Mouse (Mus musculus): Measurements from ENCODE around the gene Adgrl2. TPM values are rescaled to one million over a fixed set of nuclear protein-coding genes. Genes with fewer than 3 reads are reported as not detected.

Adgrl2 gene
- polyA plus RNA-seq, 1 experiment from 2014 or later: 64.4 TPM

DNA sequence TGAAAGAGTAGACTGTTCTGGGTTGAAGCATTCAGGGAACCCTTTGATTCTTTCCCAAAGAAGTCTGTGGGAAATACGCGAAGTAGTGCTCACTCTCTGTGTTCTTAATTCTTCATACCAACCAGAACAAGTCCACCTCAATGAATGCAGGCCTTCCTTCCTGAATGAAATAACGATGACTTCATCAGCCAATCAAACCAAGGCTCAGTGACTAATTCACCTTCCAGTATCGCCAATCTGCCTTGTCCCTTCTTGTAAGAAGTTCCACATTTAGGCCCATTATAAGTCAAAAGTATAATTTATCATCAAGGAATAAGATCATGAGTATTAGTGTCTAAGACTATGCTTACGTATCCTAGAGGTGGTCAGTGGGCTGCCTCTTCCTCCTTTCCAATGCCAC, 56.1 kb downstream of the Adgrl2 start:
- no peaks in the 10 kb centered on the region for H3K9me3 ChIP-seq
- H3K4me3 ChIP-seq: no peak overlapping the region
- H3K27me3 ChIP-seq (ENCODE audit: insufficient read depth, poor library complexity, severe bottlenecking): no peaks in the 10 kb centered on the region
- H3K27ac ChIP-seq: no peak overlapping the region
- H3K4me1 ChIP-seq (replicated peaks): peaks cover 5% of the 10 kb centered on the region; the same call in 1 of the 2 replicates
- H3K36me3 ChIP-seq: peaks cover 10% of the 10 kb centered on the region; the same call in 1 of the 2 replicates
- 94% methylated on average over 5 of the region's 5 CpGs for WGBS
- DNase-seq (ENCODE audit: low spot score): no peak

DNA sequence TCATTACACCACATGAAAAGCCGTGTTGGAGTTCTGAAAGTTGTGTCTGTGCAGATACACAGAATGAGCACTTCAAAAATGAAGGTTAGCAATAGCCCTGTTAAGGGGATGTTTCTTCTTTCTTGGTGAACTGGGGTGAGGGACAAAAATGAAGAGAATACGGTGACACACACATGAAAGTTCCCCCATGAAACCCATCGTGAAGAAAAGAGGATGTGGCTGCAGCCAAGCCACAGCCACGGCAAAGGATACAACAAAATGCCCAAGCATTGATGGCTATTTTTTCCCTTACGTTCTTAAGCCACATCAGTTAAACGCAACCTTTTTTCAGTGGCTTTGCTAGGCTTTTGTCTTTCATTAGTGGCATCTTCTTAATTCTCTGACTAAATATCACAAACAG, 57.2 kb downstream of the Adgrl2 start:
- H3K4me3 ChIP-seq: no peak overlapping the region
- H3K4me1 ChIP-seq (replicated peaks): 0 out of 2 replicates have a peak, but pooled peaks cover 4% of the 10 kb centered on the region
- DNase-seq (ENCODE audit: low spot score): no peak
- H3K27me3 ChIP-seq (ENCODE audit: insufficient read depth, poor library complexity, severe bottlenecking): no peaks in the 10 kb centered on the region
- no peaks in the 10 kb centered on the region for H3K9me3 ChIP-seq
- H3K36me3 ChIP-seq: peaks cover 10% of the 10 kb centered on the region; the same call in 1 of the 2 replicates
- no peak overlapping the region for H3K27ac ChIP-seq
- 90% methylated on average over 6 of the region's 6 CpGs for WGBS

DNA sequence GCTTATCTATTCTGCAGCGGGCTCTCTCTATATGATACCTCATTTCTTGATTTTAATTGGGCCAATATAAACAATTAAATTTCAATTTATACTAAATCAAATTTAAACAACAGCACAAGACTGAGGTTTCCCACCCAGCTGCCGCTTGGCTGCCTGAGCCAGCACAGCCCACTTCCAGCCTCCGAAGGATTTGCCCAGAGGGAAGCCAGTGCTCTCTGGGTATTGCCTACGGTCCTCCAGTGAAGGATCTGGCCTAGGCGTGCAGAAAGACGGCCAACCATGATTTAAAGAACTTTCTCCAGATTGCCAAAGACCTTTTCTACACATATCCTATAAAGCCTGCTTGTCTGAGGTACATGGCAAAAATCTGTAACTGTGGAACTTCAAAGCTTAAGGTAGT, 59.4 kb downstream of the Adgrl2 start:
- Histone ChIP-seq H3K36me3 (peaks cover 10% of the 10 kb centered on the region; the same call in 1 of the 2 replicates), H3K27me3 (ENCODE audit: insufficient read depth, poor library complexity, severe bottlenecking) (no peaks in the 10 kb centered on the region), H3K9me3 (no peaks in the 10 kb centered on the region), H3K27ac (no peak overlapping the region), H3K4me3 (no peak overlapping the region), H3K4me1 (replicated peaks) (peaks cover 10% of the 10 kb centered on the region; the same call in 1 of the 2 replicates)
- no peak for DNase-seq (ENCODE audit: low spot score)
- 89% methylated on average over 6 of the region's 6 CpGs for WGBS

DNA sequence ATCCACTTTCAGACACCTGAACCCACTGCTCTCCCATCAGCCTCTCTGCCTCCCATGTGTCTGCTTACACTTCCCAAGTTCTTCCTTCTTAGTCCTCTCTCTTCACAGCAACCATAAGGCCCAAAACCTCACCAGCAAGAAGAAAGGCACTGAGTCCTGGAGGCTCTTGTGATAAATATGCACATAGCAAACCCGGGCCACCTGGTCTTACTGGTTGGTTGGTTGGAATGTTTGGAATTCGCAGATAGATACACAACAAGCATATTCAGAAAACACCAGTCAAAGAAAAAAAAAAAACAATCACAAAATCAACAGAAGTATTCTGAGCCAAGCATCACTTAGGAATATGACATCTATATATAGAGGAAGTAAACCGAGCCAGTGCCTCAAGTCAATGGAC, 64.0 kb downstream of the Adgrl2 start:
- no peaks in the 10 kb centered on the region for H3K27me3 ChIP-seq (ENCODE audit: insufficient read depth, poor library complexity, severe bottlenecking)
- no peak overlapping the region for H3K4me3 ChIP-seq
- no peak overlapping the region for H3K27ac ChIP-seq
- H3K4me1 ChIP-seq (replicated peaks): peaks cover 30% of the 10 kb centered on the region
- 70% methylated on average over 3 of the region's 3 CpGs for WGBS
- DNase-seq (ENCODE audit: low spot score): no peak
- no peaks in the 10 kb centered on the region for H3K9me3 ChIP-seq
- H3K36me3 ChIP-seq: 0 out of 2 replicates have a peak, but pooled peaks cover 3% of the 10 kb centered on the region

DNA sequence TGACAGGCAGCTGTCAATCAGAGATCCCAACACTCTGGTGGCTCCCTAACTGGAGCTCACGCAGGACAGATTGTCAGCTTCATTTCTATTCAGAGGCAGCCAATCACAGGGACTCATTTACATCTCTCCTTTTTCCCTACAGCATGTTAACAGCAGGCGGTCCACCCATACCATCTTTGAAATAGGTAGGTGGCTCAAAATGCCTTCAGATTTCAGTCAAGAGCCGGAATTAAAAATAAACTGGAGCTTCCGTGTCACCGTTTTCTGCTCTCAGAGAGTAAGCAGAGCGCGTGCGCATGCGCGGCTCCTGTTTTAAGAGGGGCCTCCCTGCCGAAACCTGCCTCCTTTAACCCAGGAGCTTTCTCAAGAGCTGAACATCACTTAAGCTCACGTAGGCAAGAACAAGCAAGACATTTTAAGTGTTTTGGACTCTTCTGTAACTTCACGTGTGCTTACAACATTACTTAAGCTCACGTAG, 67.7 kb downstream of the Adgrl2 start:
- DNase-seq (ENCODE audit: low spot score): no peak
- Histone ChIP-seq H3K27me3 (ENCODE audit: insufficient read depth, poor library complexity, severe bottlenecking) (no peaks in the 10 kb centered on the region), H3K4me3 (0 out of 2 replicates have a peak overlapping the region, but pooled peaks have one; percentile 24), H3K4me1 (replicated peaks) (peaks cover 36% of the 10 kb centered on the region), H3K36me3 (0 out of 2 replicates have a peak, but pooled peaks cover 9% of the 10 kb centered on the region), H3K9me3 (no peaks in the 10 kb centered on the region), H3K27ac (no peak overlapping the region)
- WGBS: 55% methylated on average over 14 of the region's 14 CpGs

DNA sequence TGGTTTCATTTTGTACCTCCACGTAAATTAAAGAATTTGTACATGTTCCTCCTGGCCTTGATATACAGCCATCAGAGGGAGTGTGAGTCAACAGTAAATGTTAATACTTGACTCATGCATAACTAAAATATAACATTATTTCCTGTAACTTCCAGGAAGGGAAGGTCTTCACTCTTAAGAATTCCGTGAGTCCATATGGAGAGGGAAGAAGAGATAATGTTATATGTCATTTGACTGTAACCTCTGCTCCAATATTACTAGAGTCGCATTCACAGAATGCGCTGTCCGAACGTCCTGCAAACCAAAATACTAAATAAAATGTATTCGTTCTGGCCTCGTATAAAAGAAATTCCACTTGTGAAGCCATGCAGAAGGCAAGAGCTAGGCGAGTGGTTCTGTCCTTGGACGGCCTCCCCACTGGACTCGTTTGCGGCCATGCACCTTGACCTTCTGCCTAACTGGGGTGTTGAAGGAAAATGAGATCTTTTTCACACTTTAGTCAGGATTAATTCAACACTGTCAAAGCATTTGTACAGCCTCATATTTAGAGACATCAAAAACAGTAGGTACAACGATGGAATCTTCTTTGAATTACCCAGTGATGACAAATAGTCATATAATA, 68.3 kb downstream of the Adgrl2 start:
- H3K4me1 ChIP-seq (replicated peaks): peaks cover 38% of the 10 kb centered on the region
- no peak overlapping the region for H3K27ac ChIP-seq
- 66% methylated on average over 13 of the region's 13 CpGs for WGBS
- H3K4me3 ChIP-seq: no peak overlapping the region
- H3K36me3 ChIP-seq: 0 out of 2 replicates have a peak, but pooled peaks cover 9% of the 10 kb centered on the region
- H3K27me3 ChIP-seq (ENCODE audit: insufficient read depth, poor library complexity, severe bottlenecking): no peaks in the 10 kb centered on the region
- no peak for DNase-seq (ENCODE audit: low spot score)
- H3K9me3 ChIP-seq: no peaks in the 10 kb centered on the region

DNA sequence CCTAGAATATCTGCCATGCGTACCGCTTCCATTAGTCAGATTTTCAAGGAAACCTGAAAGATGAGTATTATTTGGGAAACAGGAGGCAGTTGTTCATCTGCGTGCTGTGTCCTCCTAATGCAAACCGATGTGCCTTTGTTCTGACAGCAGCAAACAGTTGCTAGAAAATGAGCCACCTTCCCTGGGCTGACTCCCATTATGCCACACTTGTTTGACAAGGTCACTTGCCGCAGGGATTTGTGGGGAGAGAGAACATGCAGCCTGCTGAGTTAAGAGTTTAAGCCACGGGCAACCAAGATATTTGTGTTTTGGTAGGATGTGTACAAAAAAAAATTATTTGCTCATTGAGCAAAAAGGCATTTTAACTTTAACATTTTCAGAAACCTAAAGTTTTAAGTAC, 69.5 kb downstream of the Adgrl2 start:
- no peaks in the 10 kb centered on the region for H3K9me3 ChIP-seq
- no peak overlapping the region for H3K4me3 ChIP-seq
- H3K27ac ChIP-seq: no peak overlapping the region
- H3K27me3 ChIP-seq (ENCODE audit: insufficient read depth, poor library complexity, severe bottlenecking): no peaks in the 10 kb centered on the region
- no peak for DNase-seq (ENCODE audit: low spot score)
- 0 out of 2 replicates have a peak, but pooled peaks cover 9% of the 10 kb centered on the region for H3K36me3 ChIP-seq
- WGBS: 66% methylated on average over 6 of the region's 6 CpGs
- peaks cover 41% of the 10 kb centered on the region for H3K4me1 ChIP-seq (replicated peaks)

DNA sequence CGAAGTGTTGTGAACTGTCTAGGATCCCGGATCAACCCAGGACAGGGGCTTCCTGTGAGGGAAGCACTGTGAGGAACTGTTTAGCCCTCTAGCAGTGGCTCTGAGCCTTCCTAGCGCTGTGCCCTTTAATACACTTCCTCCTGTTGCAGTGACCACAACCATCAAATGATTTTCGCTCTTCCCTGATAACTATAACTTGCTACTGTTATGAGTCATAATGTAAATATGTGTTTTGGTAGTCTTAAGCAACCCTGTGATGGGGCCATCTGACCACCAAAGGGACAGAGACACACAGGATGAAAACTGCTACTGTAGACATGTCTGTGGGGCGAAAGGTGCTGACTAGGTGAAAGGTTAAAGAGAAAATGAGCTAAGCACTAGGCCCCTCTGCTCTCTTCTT, 71.9 kb downstream of the Adgrl2 start:
- no peaks in the 10 kb centered on the region for H3K9me3 ChIP-seq

DNA sequence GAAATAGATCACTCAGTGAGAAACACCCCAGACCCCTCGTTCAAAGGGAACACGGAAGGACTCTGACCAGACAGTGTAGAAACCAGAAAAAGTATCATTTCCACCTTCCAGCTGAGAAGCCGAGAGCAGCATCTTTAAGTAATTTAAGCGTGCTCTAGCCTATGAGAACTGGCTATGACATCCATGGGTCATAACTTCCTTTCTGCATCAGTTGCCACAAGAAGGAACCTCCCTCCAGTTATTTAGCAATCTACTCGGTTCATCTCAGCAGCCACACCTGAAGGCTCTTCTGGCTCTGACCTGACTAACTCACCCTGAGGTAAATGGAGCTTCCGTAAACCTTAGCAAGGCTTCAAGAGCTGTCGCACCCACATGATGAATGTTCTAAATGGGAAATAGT, 72.5 kb downstream of the Adgrl2 start:
- Histone ChIP-seq H3K27me3 (ENCODE audit: insufficient read depth, poor library complexity, severe bottlenecking) (no peaks in the 10 kb centered on the region), H3K27ac (no peak overlapping the region), H3K4me1 (replicated peaks) (peaks cover 50% of the 10 kb centered on the region), H3K9me3 (no peaks in the 10 kb centered on the region), H3K4me3 (no peak overlapping the region), H3K36me3 (0 out of 2 replicates have a peak, but pooled peaks cover 6% of the 10 kb centered on the region)
- no peak for DNase-seq (ENCODE audit: low spot score)
- 84% methylated on average over 7 of the region's 7 CpGs for WGBS

More for the DNA sequence above, 71.9 kb downstream of the Adgrl2 start:
- Histone ChIP-seq H3K4me3 (no peak overlapping the region), H3K4me1 (replicated peaks) (peaks cover 50% of the 10 kb centered on the region), H3K27ac (no peak overlapping the region), H3K36me3 (0 out of 2 replicates have a peak, but pooled peaks cover 6% of the 10 kb centered on the region), H3K27me3 (ENCODE audit: insufficient read depth, poor library complexity, severe bottlenecking) (no peaks in the 10 kb centered on the region)
- no peak for DNase-seq (ENCODE audit: low spot score)
- WGBS: 89% methylated on average over 5 of the region's 5 CpGs

DNA sequence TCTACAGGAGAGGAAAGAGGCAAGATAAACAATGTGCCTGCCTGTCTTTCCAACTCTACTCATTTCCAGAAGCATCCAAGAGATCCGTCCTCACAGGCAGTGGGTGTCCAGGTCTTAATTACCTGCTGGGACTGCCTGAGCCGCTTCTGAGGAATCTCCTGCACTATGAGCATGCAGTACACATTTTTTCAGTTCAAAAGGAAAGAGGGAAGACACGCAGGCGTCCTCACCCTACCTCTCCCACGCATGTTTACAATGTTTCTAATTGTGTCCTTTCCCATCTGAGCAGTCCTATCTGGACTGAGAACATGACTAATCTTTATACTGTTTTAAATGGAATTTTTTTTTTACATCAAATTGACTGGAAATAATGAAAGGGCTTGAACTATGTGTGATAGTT, 74.1 kb downstream of the Adgrl2 start:
- H3K27ac ChIP-seq: no peak overlapping the region
- no peak for DNase-seq (ENCODE audit: low spot score)
- peaks cover 36% of the 10 kb centered on the region for H3K4me1 ChIP-seq (replicated peaks)
- no peaks in the 10 kb centered on the region for H3K27me3 ChIP-seq (ENCODE audit: insufficient read depth, poor library complexity, severe bottlenecking)
- WGBS: 69% methylated on average over 5 of the region's 5 CpGs
- no peaks in the 10 kb centered on the region for H3K9me3 ChIP-seq
- no peak overlapping the region for H3K4me3 ChIP-seq
- H3K36me3 ChIP-seq: 0 out of 2 replicates have a peak, but pooled peaks cover 6% of the 10 kb centered on the region

DNA sequence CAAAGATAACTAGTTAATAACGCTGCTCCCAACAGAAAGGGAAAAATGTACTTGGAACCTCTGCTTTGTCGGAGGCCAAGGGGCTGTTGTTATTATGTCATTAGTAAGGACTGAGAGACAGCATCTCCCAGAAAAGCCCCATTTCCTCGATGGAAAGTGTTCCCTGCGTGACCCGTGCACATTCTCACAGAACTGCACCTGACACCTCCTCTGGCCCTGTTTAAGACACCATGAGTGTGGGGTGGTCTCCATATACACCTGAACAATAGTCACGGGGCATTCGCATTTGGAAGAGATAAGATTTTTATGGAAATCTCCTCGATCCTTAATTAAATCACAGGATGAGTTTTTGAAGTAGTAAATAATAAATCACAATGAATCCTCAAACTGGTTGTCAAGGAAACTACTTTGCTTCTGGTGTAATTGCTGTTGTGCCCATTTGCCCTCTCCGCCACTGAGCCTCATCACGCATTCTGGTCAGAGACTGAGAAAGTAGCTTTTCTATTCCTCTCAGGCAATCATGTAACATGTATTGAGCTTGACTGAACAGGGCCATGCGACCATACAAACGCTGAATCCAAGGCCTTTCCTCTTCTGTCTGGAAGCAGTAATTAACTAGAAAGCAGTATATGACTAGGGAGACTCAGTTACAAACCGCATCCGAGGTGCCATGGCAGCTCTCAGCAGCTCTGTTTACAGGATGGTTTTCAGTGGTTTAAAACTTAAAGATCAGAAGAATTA, 77.2 kb downstream of the Adgrl2 start:
- H3K4me3 ChIP-seq: no peak overlapping the region
- H3K4me1 ChIP-seq (replicated peaks): peaks cover 30% of the 10 kb centered on the region
- H3K9me3 ChIP-seq: no peaks in the 10 kb centered on the region
- 81% methylated on average over 14 of the region's 14 CpGs for WGBS
- DNase-seq (ENCODE audit: low spot score): no peak
- H3K27me3 ChIP-seq (ENCODE audit: insufficient read depth, poor library complexity, severe bottlenecking): no peaks in the 10 kb centered on the region
- no peaks in the 10 kb centered on the region for H3K36me3 ChIP-seq
- H3K27ac ChIP-seq: no peak overlapping the region

DNA sequence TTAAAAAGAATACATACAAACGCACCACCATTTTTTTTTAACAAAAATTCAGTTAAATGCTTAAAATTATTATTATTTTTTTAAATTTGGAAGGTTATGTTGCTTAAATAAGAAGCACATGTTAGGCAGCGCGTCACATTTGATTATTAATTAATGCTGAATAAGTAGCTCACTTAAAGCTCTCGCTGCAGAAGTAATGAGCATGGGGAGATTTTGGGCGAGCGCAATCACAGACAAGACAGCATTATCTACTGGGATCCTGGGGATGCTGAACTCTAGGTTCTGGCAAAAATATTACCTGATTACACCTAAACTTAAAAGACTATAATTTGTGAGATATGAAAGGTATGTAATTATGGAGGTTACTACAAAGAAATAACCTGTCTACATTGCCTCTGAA, 77.8 kb downstream of the Adgrl2 start:
- no peaks in the 10 kb centered on the region for H3K27me3 ChIP-seq (ENCODE audit: insufficient read depth, poor library complexity, severe bottlenecking)
- H3K4me3 ChIP-seq: no peak overlapping the region
- DNase-seq (ENCODE audit: low spot score): no peak
- H3K36me3 ChIP-seq: no peaks in the 10 kb centered on the region
- WGBS: 93% methylated on average over 6 of the region's 6 CpGs
- peaks cover 25% of the 10 kb centered on the region for H3K4me1 ChIP-seq (replicated peaks)
- no peaks in the 10 kb centered on the region for H3K9me3 ChIP-seq
- no peak overlapping the region for H3K27ac ChIP-seq

DNA sequence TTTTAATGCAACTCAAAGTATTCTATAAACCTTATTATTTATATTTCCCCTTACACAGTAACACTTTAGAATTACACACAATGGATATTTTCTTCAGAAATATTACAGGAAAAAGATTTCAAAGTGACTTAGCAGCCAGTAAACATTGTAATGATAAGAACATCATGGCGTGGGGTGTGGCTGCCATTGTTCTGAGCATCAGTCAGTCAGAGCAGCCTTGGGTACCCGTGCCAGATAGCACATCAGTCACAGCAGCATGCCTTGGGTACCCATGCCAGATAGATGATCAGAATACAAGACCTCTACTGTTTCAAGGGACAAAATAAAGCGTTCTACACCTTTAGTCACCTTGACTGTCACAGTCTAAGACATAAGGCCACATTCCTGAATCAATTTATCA, 82.5 kb downstream of the Adgrl2 start:
- H3K36me3 ChIP-seq: no peaks in the 10 kb centered on the region; the same call in 1 of the 2 replicates
- WGBS: 85% methylated on average over 3 of the region's 3 CpGs
- H3K4me3 ChIP-seq: no peak overlapping the region
- no peaks in the 10 kb centered on the region for H3K27me3 ChIP-seq (ENCODE audit: insufficient read depth, poor library complexity, severe bottlenecking)
- H3K4me1 ChIP-seq (replicated peaks): 0 out of 2 replicates have a peak, but pooled peaks cover 20% of the 10 kb centered on the region
- H3K27ac ChIP-seq: no peak overlapping the region
- DNase-seq (ENCODE audit: low spot score): no peak
- H3K9me3 ChIP-seq: no peaks in the 10 kb centered on the region
